Mouse (Mus musculus) lung, adult 2 months (tissue): Measurements from ENCODE around the gene Rab23.

ENCODE experiments used
- CTCF ChIP-seq: fragments of 200-500 bp; IDR thresholded peaks from 2 replicates; pipeline ENCODE4 v1.5.1; 2011; ENCODE audit warnings: mild to moderate bottlenecking, low read length, control low read depth; ENCODE audit not compliant: insufficient read depth
- POLR2A ChIP-seq: fragments of 200-500 bp; IDR thresholded peaks from 2 replicates; pipeline ENCODE4 v1.6.1; 2011; ENCODE audit warnings: low read depth, mild to moderate bottlenecking, control low read depth, low read length, borderline replicate concordance; ENCODE audit errors: extremely low read depth

- TF ChIP-seq CTCF: no peak
- TF ChIP-seq POLR2A: no peak
Observed at GRCm38 (mm10) chr1:33754965-33755735, 35.5 kb downstream of the Rab23 start.
